ENCODE assay signal across 20 mouse cellular contexts in genomic region chrX:130279144-130279543, GRCm38 (mm10).
"Had no signal": no experiment of that assay in that cellular context is flagged by ENCODE, and none has a peak within 500 bp of the region (broad histone marks: within the 10 kb centered on the region; RNA-seq: fewer than 3 reads in every experiment).

No protein-coding gene starts in this region.

- DNase-seq: liver, postnatal 0 days; lung, adult 2 months; lung, postnatal 14 days; lung, postnatal 36 days; retina, postnatal 1 day; right cerebral cortex, postnatal 14 days; thymus, adult 2 months; thymus, postnatal 25 days; thymus, postnatal 4 days had no signal

- H3K27ac ChIP-seq: liver, embryonic 15.5 days; lung, embryonic 15.5 days; macrophage; midbrain, embryonic 13.5 days; midbrain, embryonic 15.5 days; neural tube, embryonic 13.5 days; neural tube, embryonic 15.5 days; stomach, embryonic 15.5 days; stomach, postnatal 0 days had no signal

- H3K27me3 ChIP-seq: liver, embryonic 15.5 days; lung, embryonic 15.5 days; megakaryocyte, embryonic 14.5 days; midbrain, embryonic 13.5 days; midbrain, embryonic 15.5 days; neural tube, embryonic 13.5 days; neural tube, embryonic 15.5 days; stomach, embryonic 15.5 days had no signal

- H3K36me3 ChIP-seq: liver, embryonic 15.5 days; lung, embryonic 15.5 days; midbrain, embryonic 13.5 days; midbrain, embryonic 15.5 days; neural tube, embryonic 13.5 days; neural tube, embryonic 15.5 days; stomach, embryonic 15.5 days had no signal

- H3K9me3 ChIP-seq: liver, embryonic 15.5 days; lung, embryonic 15.5 days; midbrain, embryonic 15.5 days; neural tube, embryonic 13.5 days; neural tube, embryonic 15.5 days; stomach, embryonic 15.5 days had no signal

- H3K4me2 ChIP-seq: liver, embryonic 15.5 days; lung, embryonic 15.5 days; midbrain, embryonic 11.5 days; midbrain, embryonic 13.5 days; midbrain, embryonic 15.5 days; neural tube, embryonic 13.5 days; neural tube, embryonic 15.5 days; stomach, embryonic 15.5 days had no signal

- H3K9ac ChIP-seq: liver, embryonic 15.5 days; liver, postnatal 0 days; lung, embryonic 15.5 days; midbrain, embryonic 13.5 days; midbrain, embryonic 15.5 days; neural tube, embryonic 13.5 days; neural tube, embryonic 15.5 days; stomach, embryonic 15.5 days had no signal

- H3K4me1 ChIP-seq: liver, embryonic 15.5 days; lung, embryonic 15.5 days; megakaryocyte, embryonic 14.5 days; midbrain, embryonic 13.5 days; midbrain, embryonic 15.5 days; neural tube, embryonic 13.5 days; neural tube, embryonic 15.5 days; stomach, embryonic 15.5 days had no signal

- H3K4me3 ChIP-seq: liver, embryonic 15.5 days; lung, embryonic 15.5 days; megakaryocyte, embryonic 14.5 days; midbrain, embryonic 13.5 days; midbrain, embryonic 15.5 days; neural tube, embryonic 13.5 days; neural tube, embryonic 15.5 days; stomach, embryonic 15.5 days had no signal
